Mouse (Mus musculus): ENCODE results near the gene Slc9a7.

Gene Slc9a7

DNA sequence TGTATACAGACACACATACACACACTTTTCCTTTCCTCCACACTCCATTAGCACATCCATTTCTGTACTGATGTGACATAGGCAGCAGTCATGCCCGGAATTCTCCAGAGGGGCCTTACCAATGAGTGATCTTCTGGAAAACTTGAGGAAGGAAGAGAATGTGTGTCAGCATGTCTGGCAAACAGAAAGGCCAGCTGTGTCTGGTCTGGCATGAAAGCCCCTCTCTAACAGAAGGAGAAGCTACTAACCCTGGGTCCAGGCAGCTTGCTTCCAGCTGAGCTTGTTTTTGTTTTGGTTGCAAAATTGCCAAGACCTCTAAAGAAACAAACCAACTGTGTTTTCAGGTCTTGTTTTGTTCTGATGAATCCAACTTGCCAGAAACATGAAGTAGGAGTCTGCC is 162.1 kb downstream of the Slc9a7 start:
- no peak for DNase-seq

DNA sequence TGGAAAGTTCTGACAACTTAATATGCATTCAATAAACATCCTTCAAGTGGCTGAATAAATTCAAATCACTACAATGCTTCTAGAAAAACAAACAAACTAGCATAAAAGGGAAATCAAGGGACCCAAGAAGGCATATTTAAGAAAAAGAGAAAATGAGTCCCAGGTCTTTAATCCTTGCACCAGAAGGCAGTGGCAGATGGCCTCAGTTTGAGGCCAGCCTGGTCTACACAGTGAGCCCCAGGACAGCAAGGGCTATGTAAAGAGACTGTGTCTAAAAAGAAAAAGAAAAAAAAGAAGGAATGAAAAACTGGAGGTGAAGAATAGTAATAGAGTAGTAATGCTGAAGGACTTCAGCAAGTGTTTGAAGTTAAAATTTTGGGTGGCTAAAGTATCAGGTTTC is 162.7 kb downstream of the Slc9a7 start:
- DNase-seq = no peak

DNA sequence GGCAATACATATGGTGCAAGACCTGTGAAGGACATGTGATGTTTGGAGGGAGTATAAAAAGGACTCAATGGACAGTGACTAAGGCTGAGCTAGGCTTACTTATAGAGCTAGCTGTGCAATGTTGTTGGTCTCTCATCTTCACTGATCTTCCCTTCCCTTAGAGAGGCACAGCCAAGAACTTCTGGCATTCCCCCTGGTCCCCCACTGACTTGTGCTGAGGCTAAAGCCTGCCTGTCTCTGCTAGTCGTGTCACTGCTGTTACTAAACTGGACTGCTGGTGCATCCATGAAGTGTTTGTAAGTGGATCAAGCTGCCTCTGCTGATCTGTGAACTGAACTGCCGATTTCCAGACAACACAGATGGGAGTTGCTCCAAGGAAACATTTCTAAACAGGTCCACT is 166.1 kb downstream of the Slc9a7 start:
- DNase-seq = no peak

GRCm38 (mm10) chrX:20117717-20118116 is 173.9 kb downstream of the Slc9a7 start:
- no peak for DNase-seq

DNA sequence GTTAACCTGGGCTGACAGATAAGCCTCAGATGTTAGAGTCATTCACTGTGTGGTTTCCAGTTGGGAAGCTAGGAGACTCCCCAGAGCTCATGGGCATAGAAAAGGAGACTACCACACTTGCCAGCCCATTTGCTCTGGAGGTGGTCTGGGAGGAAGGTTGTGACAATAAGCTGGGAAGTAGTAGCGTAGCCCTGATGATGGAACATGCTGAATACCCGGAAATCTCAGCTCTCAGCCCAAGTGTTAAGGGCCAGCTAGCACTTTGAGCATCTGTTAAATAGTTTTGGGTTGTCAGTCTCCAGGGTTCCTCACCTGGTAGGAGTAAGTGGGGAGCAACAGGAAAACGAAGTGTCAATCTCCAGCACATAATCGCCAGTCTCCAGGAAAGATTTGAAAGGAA is 221.4 kb downstream of the Slc9a7 start:
- no peak for DNase-seq

DNA sequence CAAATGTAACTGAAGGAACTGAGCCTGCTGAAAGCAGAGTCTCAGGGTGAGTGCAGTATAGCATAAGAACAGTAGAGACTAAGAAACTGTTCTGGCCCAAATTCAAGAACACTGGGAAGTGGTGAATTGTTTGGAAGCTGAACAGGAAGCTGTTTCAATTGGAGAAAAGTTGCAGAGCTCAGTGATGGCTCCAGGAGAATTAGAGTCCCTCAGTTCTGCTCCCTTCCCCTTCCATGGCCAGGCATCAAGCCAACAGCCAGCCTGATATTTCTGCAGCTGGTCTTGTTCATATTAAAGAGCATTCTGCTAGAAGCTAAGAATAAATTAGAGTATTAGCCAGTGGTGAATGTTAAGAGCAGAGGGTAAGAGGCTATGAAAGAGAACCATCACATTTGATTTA is 225.0 kb downstream of the Slc9a7 start:
- DNase-seq = no peak

DNA sequence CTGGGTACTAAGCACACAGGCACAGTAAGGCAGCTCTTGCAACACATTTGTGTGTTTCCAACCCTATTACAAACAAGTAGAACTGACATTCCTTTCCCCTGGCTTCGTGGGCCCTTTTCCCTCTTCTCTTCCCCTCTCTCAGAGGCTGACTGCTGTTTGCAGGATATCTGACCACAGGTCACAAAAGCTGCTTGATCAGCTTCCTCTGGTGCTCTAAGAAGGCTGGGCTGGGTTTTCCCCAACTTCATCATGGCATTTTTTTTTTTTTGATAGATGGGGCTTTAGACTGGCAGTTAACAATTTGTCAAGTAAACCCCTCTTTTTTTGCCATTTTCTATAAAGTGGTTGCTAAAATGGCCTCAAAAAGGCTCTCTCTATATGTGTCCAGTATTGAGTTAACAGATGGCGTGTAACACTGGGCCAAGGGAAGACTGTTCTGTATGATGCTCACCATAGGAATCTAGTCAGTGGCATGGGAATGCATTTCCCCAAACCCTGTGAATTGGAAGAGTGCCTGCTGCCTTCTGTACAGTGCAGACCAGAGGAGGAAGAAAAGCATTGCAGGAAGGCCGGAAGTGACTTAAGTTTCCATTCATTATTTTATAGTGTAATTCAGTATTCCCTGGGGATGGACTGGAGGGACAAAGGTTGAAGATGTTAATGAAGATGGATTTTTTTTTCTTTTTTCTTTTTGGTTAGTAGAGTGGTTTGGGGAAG is 229.7 kb downstream of the Slc9a7 start:
- no peak for DNase-seq

DNA sequence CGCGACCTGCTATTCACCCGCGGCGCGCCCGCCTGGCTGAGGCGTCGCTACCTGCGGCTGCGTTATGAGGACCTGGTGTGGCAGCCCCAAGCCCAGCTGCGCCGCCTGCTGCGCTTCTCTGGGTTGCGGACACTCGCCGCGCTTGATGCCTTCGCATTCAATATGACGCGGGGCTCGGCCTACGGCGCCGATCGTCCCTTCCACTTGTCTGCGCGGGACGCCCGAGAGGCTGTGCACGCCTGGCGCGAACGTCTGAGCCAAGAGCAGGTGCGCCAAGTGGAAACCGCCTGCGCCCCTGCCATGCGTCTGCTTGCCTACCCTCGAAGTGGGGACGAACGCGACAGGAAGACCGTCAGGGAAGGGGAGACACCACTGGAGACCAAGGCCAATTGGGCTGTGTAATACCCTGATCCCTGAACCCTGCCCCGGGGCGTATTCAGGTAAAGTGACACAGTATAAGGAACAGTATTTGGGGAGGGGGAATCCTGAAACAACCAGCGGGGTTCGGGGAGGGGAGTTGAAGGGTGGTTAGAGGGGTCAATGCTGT is 230.8 kb downstream of the Slc9a7 start:
- DNase-seq = peak in 1 of 2 experiments; percentile 3

DNA sequence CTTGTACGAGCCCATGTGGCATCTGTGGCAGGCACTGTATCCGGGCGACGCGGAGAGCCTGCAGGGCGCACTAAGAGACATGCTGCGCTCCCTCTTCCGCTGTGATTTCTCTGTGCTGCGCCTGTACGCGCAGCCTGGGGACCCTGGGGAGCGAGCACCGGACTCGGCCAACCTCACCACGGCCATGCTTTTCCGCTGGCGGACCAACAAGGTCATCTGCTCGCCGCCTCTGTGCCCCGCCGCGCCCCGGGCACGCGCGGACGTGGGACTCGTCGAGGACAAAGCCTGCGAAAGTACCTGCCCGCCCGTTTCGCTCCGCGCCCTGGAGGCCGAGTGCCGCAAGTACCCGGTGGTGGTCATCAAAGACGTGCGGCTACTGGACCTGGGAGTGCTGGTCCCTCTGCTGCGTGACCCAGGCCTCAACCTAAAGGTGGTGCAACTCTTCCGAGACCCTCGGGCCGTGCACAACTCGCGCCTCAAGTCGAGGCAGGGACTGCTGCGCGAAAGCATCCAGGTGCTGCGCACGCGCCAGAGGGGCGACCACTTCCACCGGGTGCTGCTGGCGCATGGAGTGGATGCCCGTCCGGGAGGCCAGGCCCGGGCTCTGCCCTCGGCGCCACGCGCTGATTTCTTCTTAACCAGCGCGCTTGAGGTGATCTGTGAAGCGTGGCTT is 231.4 kb downstream of the Slc9a7 start:
- peak in 1 of 2 experiments; percentile 7 for DNase-seq

DNA sequence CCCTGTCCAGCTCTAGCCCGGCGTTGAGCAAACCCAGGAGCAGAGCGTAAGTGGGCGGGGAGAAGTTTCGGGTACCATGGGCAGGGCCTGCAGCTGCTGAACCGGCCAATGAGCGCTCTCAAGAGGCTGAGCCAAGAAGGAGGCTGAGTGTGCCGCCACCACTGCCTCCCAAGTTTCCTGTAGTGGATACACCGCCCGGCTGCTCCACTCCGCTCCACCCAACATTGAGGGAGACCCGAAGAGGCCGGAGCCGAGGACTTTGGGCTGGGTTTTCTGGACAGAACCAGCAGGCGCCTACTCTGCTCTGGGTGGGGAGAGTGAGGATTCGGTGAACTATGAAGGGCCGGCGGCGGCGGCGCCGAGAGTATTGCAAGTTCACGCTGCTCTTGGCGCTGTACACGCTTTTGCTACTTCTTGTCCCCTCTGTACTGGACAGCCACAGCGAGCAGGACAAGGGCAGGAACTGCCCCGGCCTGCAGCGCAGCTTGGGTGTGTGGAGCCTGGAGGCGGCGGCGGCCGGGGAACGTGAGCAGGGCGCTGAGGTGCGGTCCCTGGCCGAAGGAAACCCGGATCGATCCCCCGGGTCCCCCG is 232.1 kb downstream of the Slc9a7 start, which contains the start of gene Chst7:
Gene Chst7, plus strand, starts transcription at position 180 of the 591 bp plus-strand sequence.
- DNase-seq = peak; percentile 16 to 21

Measured in spleen, adult 18-20 months (tissue).